Mouse (Mus musculus) neural tube, embryonic 15.5 days (tissue): ENCODE data around the gene Arhgap42. TPM values are rescaled to one million over a fixed set of nuclear protein-coding genes. Genes with fewer than 3 reads are reported as not detected.

Experiments
- ATAC-seq: fragments of 200-750 bp; cut with Nextera tagmentation; 2 replicates; pipeline ENCODE4 v1.8.0; 2017; ENCODE audit warnings: mild to moderate bottlenecking, moderate TSS enrichment, moderate library complexity; ENCODE audit not compliant: low FRiP score
- H3K27ac ChIP-seq: fragments of 300-500 bp; sonication (generic); replicated peaks from 2 replicates; pipeline ENCODE4 v1.5.1; 2015; ENCODE audit warnings: mild to moderate bottlenecking, inconsistent platforms
- H3K27me3 ChIP-seq: fragments of 300-500 bp; sonication (generic); replicated peaks from 2 replicates; pipeline ENCODE4 v1.6.1; 2015; ENCODE audit warnings: inconsistent platforms
- H3K36me3 ChIP-seq: fragments of 300-500 bp; sonication (generic); 2 replicates; pipeline ENCODE4 v1.6.1; 2015; ENCODE audit warnings: inconsistent platforms
- H3K4me1 ChIP-seq: fragments of 300-500 bp; sonication (generic); 2 replicates; pipeline ENCODE4 v1.6.1; 2015; ENCODE audit warnings: inconsistent platforms
- H3K4me2 ChIP-seq: fragments of 300-500 bp; sonication (generic); 2 replicates; pipeline ENCODE4 v1.6.1; 2015; ENCODE audit warnings: inconsistent platforms, mild to moderate bottlenecking, moderate library complexity
- H3K4me3 ChIP-seq: fragments of 300-500 bp; sonication (generic); replicated peaks from 2 replicates; pipeline ENCODE4 v1.5.1; 2015; ENCODE audit warnings: mild to moderate bottlenecking, inconsistent platforms
- H3K9ac ChIP-seq: fragments of 300-500 bp; sonication (generic); replicated peaks from 2 replicates; pipeline ENCODE4 v1.6.1; 2015; ENCODE audit warnings: mild to moderate bottlenecking, inconsistent platforms
- H3K9me3 ChIP-seq: fragments of 300-500 bp; sonication (generic); replicated peaks from 2 replicates; pipeline ENCODE4 v1.6.1; 2016; ENCODE audit warnings: inconsistent platforms
- WGBS: fragments of 180-500 bp; shearing (Covaris S2); methylation state at CpG from one replicate; pipeline ENCODE4 v1.1.7; 2015; ENCODE audit warnings: mixed read lengths; 5-methylcytosine and 5-hydroxymethylcytosine counted together
- polyA plus RNA-seq: library from polyadenylated mRNA; unstranded; fragments of >200 nt; fragmentation: Nextera tagmentation; extraction: Ambion mirVana; gene quantifications from 2 replicates; pipeline ENCODE4 v1.2.1, GENCODE M21; 2015

Gene Arhgap42
- polyA plus RNA-seq, 1 experiment from 2014 or later, result 17.0 TPM

DNA sequence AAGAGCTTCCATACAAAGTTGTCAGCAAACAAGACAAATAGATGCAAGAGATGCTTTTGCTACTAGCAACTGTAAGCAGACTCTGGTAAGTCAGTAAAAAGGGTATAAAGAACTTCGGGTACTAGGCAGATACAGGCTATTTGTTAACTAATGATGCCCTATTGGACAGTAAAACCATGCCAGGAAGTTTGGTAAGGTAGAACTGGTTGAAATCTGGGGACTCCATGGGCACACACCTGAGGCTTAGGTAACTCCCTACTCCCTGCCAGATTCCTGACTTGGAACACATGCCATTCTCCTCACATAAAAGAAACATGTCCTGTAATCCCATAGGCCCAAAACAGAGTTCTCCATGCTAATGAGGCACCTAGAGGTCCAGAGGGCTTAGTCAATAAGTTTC is 142.1 kb downstream of the Arhgap42 start:
- H3K36me3 ChIP-seq, result no peaks in the 10 kb centered on the region
- WGBS, result 87% methylated on average over 1 of the region's 1 CpGs
- H3K4me3 ChIP-seq, result no peak overlapping the region
- H3K4me1 ChIP-seq, result no peaks in the 10 kb centered on the region
- H3K4me2 ChIP-seq, result no peak overlapping the region
- no peak overlapping the region for H3K27ac ChIP-seq
- ATAC-seq, result no peak
- H3K9me3 ChIP-seq, result no peaks in the 10 kb centered on the region
- no peak overlapping the region for H3K9ac ChIP-seq
- no peaks in the 10 kb centered on the region for H3K27me3 ChIP-seq

DNA sequence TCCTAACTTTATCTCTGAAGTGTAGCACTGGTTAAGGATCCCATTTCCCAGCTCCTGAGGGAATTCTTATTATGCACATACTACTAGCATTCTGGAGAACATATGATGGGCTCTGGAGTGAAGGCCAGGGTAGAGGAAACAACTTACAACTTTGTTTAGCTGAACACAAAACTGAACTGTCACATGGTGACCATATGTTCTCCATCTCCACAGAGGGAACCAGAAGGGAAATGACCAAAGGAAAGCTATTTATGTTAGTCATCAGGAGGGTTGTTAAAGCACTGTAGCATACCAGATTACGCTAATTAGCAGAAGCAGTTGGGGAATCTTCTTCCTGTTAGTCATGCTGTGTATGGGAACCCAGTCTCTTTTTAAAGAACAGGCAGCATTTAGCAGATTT is 145.8 kb downstream of the Arhgap42 start:
- no peak; the same call in 1 of the 2 replicates for ATAC-seq

DNA sequence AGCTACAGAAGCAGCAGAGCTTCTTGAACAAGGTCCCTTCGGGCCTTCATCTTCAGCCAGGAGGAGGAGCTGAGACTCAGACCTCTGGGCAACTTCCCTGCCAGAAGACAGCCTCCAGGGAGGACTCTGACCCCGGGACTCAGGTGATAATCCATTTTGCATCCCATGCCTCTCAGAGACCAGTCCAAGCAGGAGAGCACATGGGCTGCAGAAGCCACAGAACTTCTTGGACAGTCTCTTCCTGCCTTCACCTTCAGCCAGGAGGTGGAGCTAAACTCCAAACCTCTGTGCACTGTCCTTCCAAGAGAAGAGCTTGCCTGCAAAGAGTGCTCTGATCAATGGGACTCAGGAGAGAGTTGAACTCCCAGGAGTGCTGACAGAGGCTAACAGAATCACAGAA is 155.5 kb downstream of the Arhgap42 start:
- ATAC-seq, result no peak

More for the DNA sequence above, 145.8 kb downstream of the Arhgap42 start:
- Histone ChIP-seq H3K9ac (no peak overlapping the region), H3K4me3 (no peak overlapping the region), H3K27ac (no peak overlapping the region), H3K4me2 (no peak overlapping the region), H3K36me3 (no peaks in the 10 kb centered on the region), H3K4me1 (no peaks in the 10 kb centered on the region), H3K9me3 (no peaks in the 10 kb centered on the region), H3K27me3 (no peaks in the 10 kb centered on the region)
- 53% methylated on average over 1 of the region's 1 CpGs for WGBS

DNA sequence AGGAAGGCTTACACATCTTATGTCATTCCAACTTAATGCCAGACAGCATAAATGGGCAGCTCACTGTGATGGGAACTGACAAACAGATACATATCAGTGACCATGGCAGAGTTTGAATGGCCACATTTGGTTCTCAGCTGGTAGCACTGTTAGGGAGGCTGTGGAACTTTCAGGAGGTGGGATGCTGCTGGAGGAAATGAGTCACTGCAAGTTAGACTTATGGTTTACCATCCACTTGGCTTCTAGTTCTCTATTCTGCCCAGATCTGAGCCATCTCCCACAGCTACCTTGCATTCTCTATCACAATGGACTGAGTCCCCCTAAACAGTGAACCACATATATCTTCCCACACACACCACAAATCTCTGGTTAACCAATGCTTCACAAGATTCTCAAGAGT is 186.0 kb downstream of the Arhgap42 start:
- Histone ChIP-seq H3K4me3 (no peak overlapping the region), H3K4me2 (no peak overlapping the region), H3K4me1 (no peaks in the 10 kb centered on the region), H3K9ac (no peak overlapping the region), H3K27me3 (no peaks in the 10 kb centered on the region), H3K36me3 (no peaks in the 10 kb centered on the region), H3K9me3 (no peaks in the 10 kb centered on the region), H3K27ac (no peak overlapping the region)
- ATAC-seq, result no peak

More for the DNA sequence above, 155.5 kb downstream of the Arhgap42 start:
- H3K9me3 ChIP-seq, result no peaks in the 10 kb centered on the region
- no peaks in the 10 kb centered on the region for H3K36me3 ChIP-seq
- H3K27me3 ChIP-seq, result no peaks in the 10 kb centered on the region
- H3K9ac ChIP-seq, result no peak overlapping the region
- H3K4me3 ChIP-seq, result no peak overlapping the region
- 83% methylated on average over 2 of the region's 2 CpGs for WGBS
- no peaks in the 10 kb centered on the region for H3K4me1 ChIP-seq
- no peak overlapping the region for H3K4me2 ChIP-seq
- H3K27ac ChIP-seq, result no peak overlapping the region

DNA sequence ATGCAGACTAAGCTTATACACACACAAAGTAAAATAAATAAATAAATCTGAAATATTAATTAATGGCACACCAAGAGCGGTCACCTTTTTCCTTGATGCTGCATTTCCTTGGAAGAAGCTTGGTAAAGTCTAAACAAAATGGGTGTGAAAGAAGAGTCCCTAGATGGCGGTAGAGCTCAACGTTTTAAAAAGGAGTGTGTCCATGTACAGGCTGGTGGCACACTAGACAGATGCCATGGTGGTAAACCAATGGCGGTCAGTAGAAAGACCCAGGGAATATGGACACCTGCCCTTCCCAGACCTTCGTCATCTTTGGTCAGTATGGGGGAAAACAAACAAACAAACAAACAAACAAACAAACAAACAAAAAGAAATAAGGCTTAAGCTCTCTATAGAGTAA is 187.7 kb downstream of the Arhgap42 start:
- Histone ChIP-seq H3K27ac (no peak overlapping the region), H3K4me3 (no peak overlapping the region), H3K9me3 (no peaks in the 10 kb centered on the region), H3K9ac (no peak overlapping the region), H3K4me2 (no peak overlapping the region), H3K36me3 (no peaks in the 10 kb centered on the region), H3K4me1 (no peaks in the 10 kb centered on the region), H3K27me3 (no peaks in the 10 kb centered on the region)
- peak; percentile 76; the same call in 1 of the 2 replicates for ATAC-seq
- WGBS, result 54% methylated on average over 5 of the region's 5 CpGs

DNA sequence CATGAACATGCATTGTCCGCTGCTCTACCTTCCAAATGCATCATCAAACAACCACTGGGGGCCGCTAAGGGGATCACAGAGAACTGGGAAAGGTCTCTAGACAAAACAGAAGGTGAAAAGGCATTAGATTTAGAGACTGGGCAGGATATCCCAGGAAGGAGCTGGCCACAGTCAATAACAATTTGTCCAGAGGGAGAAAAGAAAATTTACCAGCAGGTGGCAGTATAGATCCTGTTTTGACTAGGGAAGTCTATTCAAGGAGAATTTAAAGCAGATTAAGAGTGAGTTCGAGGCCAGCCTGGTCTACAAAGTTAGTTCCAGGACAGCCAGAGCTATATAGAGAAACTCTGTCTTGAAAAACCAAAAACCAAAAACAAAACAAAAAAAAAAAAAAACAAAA is 189.7 kb downstream of the Arhgap42 start:
- WGBS, result 60% methylated on average over 3 of the region's 3 CpGs
- Histone ChIP-seq H3K9me3 (no peaks in the 10 kb centered on the region), H3K9ac (no peak overlapping the region), H3K4me2 (no peak overlapping the region), H3K4me1 (no peaks in the 10 kb centered on the region), H3K4me3 (no peak overlapping the region), H3K36me3 (no peaks in the 10 kb centered on the region), H3K27ac (no peak overlapping the region), H3K27me3 (no peaks in the 10 kb centered on the region)
- no peak for ATAC-seq

DNA sequence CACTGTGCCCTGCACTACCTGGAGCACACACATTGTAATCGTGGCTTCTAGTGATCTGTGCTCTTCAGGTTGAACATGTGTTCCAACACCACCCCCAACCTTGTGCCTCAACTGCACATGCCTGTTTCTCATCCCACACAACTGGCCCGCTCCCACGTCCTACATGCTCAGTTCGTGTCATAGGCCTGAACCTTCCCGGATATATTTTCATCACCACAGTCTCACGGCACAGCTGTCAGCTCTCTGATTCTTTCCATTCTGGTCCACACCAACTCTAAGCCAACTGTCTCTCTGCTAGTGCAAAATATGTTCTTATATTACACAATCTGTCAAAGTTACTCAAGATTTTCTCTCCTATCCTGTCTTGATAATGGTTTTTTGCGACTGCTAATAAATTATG is 197.9 kb downstream of the Arhgap42 start:
- Histone ChIP-seq H3K4me3 (no peak overlapping the region), H3K4me1 (no peaks in the 10 kb centered on the region), H3K9me3 (no peaks in the 10 kb centered on the region), H3K36me3 (no peaks in the 10 kb centered on the region), H3K9ac (no peak overlapping the region), H3K4me2 (no peak overlapping the region), H3K27me3 (no peaks in the 10 kb centered on the region), H3K27ac (no peak overlapping the region)
- no peak for ATAC-seq
- 96% methylated on average over 7 of the region's 7 CpGs for WGBS

DNA sequence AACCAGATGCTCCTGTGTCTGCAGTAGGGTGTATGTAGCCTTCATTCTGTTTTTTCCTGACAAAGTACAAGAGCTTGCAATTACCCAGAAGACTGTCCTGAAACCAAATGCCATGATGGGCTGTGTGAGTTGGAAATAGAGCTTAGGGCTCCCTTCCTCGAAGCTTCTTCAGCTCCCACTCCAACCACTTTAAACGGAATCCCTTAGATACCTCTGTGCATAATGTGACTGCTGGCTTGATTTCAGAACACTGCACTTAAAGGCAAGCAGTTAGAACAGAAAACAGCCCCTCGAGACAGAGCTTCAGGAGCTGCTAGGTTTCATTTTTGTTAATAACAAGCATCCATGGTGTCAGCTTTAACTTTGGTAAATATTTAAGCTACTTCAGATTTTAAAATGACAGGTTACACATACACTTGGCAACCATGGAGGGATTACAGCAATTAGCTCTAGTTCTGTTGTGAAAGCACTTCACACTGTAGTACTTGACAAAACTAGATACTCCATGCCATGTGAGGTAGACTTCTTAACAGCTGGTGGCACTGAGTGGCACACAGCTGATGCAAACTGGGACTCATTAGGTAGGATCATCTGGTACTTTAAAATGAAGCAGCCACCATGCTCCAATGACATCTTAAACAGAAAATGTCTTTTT is 201.8 kb downstream of the Arhgap42 start:
- 66% methylated on average over 3 of the region's 3 CpGs for WGBS
- no peak for ATAC-seq
- H3K4me3 ChIP-seq, result no peak overlapping the region

DNA sequence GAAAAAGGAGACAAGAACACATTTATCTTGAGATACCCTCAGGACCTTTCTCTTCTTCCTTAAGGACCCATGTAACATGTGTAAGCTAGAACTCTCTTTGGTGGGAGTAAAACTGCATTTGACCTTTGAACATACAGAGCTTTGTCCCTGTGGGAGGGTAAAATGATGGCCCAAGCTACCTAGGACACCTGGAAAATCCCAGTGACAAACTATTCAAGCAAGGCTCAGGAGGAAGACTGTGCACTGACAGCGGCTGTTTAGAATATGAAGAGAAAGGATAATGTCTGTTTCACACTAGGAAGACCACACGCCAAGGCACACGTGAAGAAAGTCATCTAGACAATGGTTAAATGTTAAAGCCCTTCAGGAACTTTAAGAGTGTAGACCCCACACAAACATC is 211.0 kb downstream of the Arhgap42 start:
- no peak overlapping the region for H3K4me2 ChIP-seq
- no peaks in the 10 kb centered on the region for H3K9me3 ChIP-seq
- no peaks in the 10 kb centered on the region for H3K27me3 ChIP-seq
- 52% methylated on average over 3 of the region's 3 CpGs for WGBS
- H3K36me3 ChIP-seq, result no peaks in the 10 kb centered on the region
- H3K27ac ChIP-seq, result no peak overlapping the region
- no peak overlapping the region for H3K9ac ChIP-seq
- no peak for ATAC-seq
- H3K4me3 ChIP-seq, result no peak overlapping the region
- no peaks in the 10 kb centered on the region; the same call in 1 of the 2 replicates for H3K4me1 ChIP-seq

More for the DNA sequence above, 201.8 kb downstream of the Arhgap42 start:
- Histone ChIP-seq H3K27me3 (no peaks in the 10 kb centered on the region), H3K9ac (no peak overlapping the region), H3K4me2 (no peak overlapping the region), H3K4me1 (no peaks in the 10 kb centered on the region), H3K27ac (no peak overlapping the region), H3K9me3 (no peaks in the 10 kb centered on the region), H3K36me3 (no peaks in the 10 kb centered on the region)

DNA sequence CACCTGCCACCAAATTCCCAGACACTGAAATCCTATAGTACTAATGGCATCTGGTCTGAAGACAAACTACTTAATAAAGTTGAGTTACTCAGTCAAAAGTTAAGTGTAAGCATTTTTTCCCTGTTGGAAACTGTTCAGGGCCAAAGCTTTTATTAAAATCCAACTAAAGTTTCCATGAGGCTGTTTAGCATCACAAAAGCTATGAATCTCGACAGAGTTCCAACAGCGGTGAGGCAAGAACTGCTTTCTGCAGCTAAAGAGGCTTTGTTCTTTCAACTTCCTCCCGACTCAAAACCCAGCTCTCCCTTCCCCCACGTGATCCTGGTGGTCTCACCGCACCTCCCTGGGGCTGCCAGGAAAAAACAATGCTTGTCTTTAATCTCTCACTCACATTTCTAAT is 211.5 kb downstream of the Arhgap42 start:
- no peak overlapping the region for H3K9ac ChIP-seq
- H3K4me2 ChIP-seq, result no peak overlapping the region
- 4% methylated on average over 5 of the region's 5 CpGs for WGBS
- H3K27ac ChIP-seq, result no peak overlapping the region
- no peaks in the 10 kb centered on the region for H3K9me3 ChIP-seq
- H3K4me1 ChIP-seq, result no peaks in the 10 kb centered on the region; the same call in 1 of the 2 replicates
- no peak for ATAC-seq
- H3K4me3 ChIP-seq, result no peak overlapping the region
- no peaks in the 10 kb centered on the region for H3K36me3 ChIP-seq
- no peaks in the 10 kb centered on the region for H3K27me3 ChIP-seq

DNA sequence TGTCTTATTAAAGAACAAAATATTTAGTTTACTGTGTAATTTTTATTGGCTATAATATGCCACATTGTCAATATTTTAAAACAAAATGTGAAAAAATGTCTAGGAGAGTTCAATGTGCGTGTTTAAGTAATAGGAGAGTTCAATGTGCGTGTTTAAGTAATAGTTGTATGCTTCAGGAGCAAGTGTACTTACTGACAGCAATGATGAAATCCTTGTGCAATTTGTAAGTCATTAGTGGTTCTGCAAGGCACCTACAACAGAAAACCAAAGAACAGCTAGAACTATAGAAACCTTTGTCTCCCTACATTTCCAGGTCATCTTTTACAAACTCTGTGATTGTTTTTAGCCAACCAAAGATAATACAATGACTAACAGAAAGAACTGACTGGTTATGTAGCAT is 223.8 kb downstream of the Arhgap42 start:
- WGBS, result 96% methylated on average over 2 of the region's 2 CpGs
- H3K27ac ChIP-seq, result no peak overlapping the region

DNA sequence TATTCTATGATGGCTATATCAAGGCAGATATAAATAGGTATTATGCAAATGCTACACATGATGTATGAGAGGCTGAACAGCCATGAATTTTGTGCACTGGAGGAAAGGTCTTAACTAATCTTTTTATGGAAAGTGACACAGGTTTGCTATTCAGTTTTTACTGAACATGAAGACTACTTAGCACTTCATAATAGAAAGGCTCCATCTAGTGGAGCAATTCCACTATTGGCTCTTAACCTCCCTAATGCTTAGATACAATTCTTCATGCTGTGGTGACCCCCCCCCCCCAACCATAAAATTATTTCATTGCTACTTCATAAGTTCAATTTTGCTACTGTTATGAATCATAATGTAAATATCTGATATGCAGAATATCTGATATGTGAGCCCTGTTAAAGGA is 237.7 kb downstream of the Arhgap42 start:
- ATAC-seq, result no peak
- H3K9me3 ChIP-seq, result no peaks in the 10 kb centered on the region

More for the DNA sequence above, 223.8 kb downstream of the Arhgap42 start:
- Histone ChIP-seq H3K4me3 (no peak overlapping the region), H3K9me3 (no peaks in the 10 kb centered on the region), H3K4me1 (no peaks in the 10 kb centered on the region), H3K9ac (no peak overlapping the region), H3K4me2 (no peak overlapping the region), H3K27me3 (no peaks in the 10 kb centered on the region), H3K36me3 (no peaks in the 10 kb centered on the region)
- no peak for ATAC-seq

More for the DNA sequence above, 237.7 kb downstream of the Arhgap42 start:
- Histone ChIP-seq H3K4me3 (no peak overlapping the region), H3K4me2 (no peak overlapping the region), H3K27me3 (no peaks in the 10 kb centered on the region), H3K9ac (no peak overlapping the region), H3K27ac (no peak overlapping the region), H3K36me3 (0 out of 2 replicates have a peak, but pooled peaks cover 3% of the 10 kb centered on the region), H3K4me1 (no peaks in the 10 kb centered on the region)
